Mouse (Mus musculus) brown adipose tissue, adult 24 weeks (tissue): Measurements from ENCODE around the gene Olfr507. TPM values are rescaled to one million over a fixed set of nuclear protein-coding genes. Genes with fewer than 3 reads are reported as not detected.
"Not testable (repeated sequence)": the region's sequence is repeated elsewhere in the genome, so short reads cannot be mapped to it uniquely, and the experiment has no call there.

Source experiments
- H3K27ac ChIP-seq: fragments of 200-500 bp; replicated peaks from 2 replicates; pipeline ENCODE4 v1.5.1; 2012; ENCODE audit warnings: low read depth, mild to moderate bottlenecking, low read length
- H3K4me1 ChIP-seq: fragments of 200-500 bp; 2 replicates; pipeline ENCODE4 v1.6.1; 2012; ENCODE audit warnings: low read length, mixed read lengths; ENCODE audit not compliant: control insufficient read depth, insufficient read depth, insufficient read length
- H3K4me3 ChIP-seq: fragments of 200-500 bp; 2 replicates; pipeline ENCODE4 v1.5.1; 2012; ENCODE audit warnings: low read depth, mild to moderate bottlenecking, low read length, moderate library complexity; ENCODE audit not compliant: insufficient read depth
- polyA plus RNA-seq: library from polyadenylated mRNA; stranded (reverse); fragments of >200 nt; gene quantifications from 2 replicates; pipeline ENCODE4 v1.2.4, GENCODE M21; 2012; ENCODE audit not compliant: missing spikeins, insufficient read depth, insufficient read length

The Olfr507 gene
- polyA plus RNA-seq, result not detected in 2 replicates

DNA sequence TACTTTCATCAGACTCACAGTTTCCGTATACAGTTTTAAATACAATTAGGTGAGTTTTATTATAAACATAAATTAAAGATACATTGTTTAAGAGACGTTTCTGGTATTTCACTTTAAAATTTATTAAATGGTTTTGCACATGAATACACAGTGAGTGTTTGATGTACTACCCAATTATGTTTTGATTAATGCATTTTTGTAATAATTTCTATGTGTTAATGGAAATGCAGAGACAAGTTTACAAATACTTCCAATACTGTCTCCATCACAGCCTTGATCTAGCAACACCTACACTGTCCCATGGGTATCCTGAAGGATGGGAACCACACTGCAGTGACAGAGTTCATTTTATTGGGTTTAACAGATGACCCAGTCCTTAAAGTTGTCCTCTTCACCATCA, at the start of gene Olfr507:
Olfr507 (plus strand) TSS at position 301 of the 400 bp plus-strand sequence.
- Histone ChIP-seq H3K4me1 (no peaks in the 10 kb centered on the region), H3K4me3 (no peak within 1 kb of the TSS)

DNA sequence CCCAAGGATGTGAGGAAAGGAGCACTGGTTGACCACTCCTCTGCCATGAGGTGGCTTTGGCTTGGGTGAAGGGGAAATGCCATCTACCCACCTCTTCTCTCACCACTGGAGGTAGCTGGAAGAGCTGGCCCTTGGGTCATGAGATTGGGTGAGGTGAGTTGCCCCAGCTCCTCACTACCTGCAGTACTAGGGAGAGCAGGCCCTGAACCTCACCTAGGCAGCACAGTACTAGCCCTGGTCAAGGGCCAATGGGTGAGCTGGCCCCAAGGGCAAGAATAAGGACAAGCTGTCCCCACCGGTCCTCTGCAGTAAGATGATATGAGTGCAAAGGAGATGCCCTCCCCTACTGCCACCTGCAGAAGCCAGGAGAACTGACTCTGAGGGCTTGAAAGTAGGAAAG, 31.8 kb upstream of the Olfr507 start:
- Histone ChIP-seq H3K4me1 (no peaks in the 10 kb centered on the region), H3K4me3 (no peak overlapping the region), H3K27ac (no peak overlapping the region)

More for the DNA sequence above, at the start of gene Olfr507:
- H3K27ac ChIP-seq, result no peak within 1 kb of the TSS

DNA sequence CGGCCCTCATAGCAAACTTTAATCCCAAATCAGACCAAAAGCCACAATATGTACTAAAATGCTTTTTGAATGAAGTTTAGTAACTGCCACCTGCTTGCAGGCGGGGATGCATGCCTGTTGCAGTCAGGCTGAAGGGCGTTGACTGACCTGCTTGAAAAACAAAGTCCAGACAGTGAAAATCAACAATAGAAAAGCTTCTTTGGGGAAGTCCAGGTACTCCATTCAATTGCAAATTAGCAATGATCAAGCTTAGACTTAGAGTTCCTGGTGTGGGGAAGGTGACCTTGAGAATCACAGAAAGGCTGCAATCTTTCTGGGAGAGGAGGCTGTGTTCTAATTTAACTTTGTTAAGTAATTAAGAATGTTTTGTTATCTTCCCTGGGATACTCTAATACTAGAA, 19.7 kb upstream of the Olfr507 start:
- not testable (repeated sequence) for H3K27ac ChIP-seq, H3K4me1 ChIP-seq, H3K4me3 ChIP-seq

DNA sequence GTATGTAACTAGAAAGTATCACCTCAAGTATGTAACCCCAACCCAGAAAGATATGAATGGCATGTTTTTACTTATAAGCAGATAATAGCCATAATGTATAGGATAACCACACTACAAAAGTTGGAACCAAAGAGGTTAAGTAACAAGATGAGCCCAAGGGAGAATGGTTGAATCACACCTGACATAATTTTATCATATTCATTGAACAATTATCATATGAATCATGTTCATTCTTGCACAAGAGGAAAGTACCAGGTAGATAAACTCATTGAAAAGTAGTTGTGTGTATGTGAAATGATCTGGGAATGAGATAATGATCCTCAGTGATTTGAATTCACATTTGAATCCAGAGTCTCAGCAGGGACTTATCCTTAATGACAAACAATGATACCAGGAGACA, 11.1 kb upstream of the Olfr507 start, which contains the start of gene Olfr506:
Olfr506 (plus strand) TSS at position 301 of the 400 bp plus-strand sequence.
- Histone ChIP-seq H3K27ac (no peak within 1 kb of the TSS), H3K4me3 (no peak within 1 kb of the TSS), H3K4me1 (no peaks in the 10 kb centered on the region)

- Histone ChIP-seq H3K4me3 (no peak overlapping the region), H3K4me1 (no peaks in the 10 kb centered on the region), H3K27ac (no peak overlapping the region)
These were observed 7.5 kb upstream of the Olfr507 start for GRCm38 (mm10) chr7:108614110-108614509.

- H3K27ac ChIP-seq, H3K4me1 ChIP-seq, H3K4me3 ChIP-seq: not testable (repeated sequence)
These were observed 4.8 kb upstream of the Olfr507 start for GRCm38 (mm10) chr7:108616781-108617180.

GRCm38 (mm10) chr7:108629694-108630093, 8.1 kb downstream of the Olfr507 start, which contains the start of gene Olfr508:
Gene Olfr508 (plus strand): TSS chr7:108629994.
- Histone ChIP-seq H3K4me3 (no peak within 1 kb of the TSS), H3K27ac (no peak within 1 kb of the TSS), H3K4me1 (no peaks in the 10 kb centered on the region)

DNA sequence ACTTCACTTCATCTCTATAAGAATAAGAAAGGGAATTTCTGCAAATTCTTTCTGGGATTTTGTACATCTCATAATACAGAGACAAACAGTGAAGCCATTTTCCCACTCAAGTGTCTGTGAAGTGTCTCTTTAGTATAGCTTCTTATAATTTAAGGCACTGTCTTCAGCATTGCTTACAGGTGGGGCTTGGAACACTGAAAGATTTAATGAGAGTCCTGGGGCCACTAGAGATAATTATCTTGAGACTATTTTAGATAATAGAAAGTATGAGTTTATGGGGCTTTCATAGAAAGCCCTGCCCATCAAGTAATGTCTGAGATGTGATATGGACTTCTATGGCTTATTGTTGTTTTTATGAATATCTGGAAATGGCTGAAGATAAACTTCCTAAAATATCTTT, 30.2 kb downstream of the Olfr507 start, which contains the start of gene Olfr509:
Olfr509 (minus strand) TSS at position 101 of the 400 bp plus-strand sequence.
- H3K4me3 ChIP-seq, result no peak within 1 kb of the TSS
- no peaks in the 10 kb centered on the region for H3K4me1 ChIP-seq
- no peak within 1 kb of the TSS for H3K27ac ChIP-seq

GRCm38 (mm10) chr7:108662419-108662818, 40.8 kb downstream of the Olfr507 start:
- no peaks in the 10 kb centered on the region for H3K4me1 ChIP-seq
- no peak overlapping the region for H3K27ac ChIP-seq
- H3K4me3 ChIP-seq, result no peak overlapping the region

GRCm38 (mm10) chr7:108666118-108666517, 44.5 kb downstream of the Olfr507 start, which contains the start of gene Olfr510:
Gene Olfr510 (plus strand): TSS chr7:108666418.
- no peak within 1 kb of the TSS for H3K27ac ChIP-seq
- H3K4me3 ChIP-seq, result no peak within 1 kb of the TSS
- no peaks in the 10 kb centered on the region for H3K4me1 ChIP-seq

DNA sequence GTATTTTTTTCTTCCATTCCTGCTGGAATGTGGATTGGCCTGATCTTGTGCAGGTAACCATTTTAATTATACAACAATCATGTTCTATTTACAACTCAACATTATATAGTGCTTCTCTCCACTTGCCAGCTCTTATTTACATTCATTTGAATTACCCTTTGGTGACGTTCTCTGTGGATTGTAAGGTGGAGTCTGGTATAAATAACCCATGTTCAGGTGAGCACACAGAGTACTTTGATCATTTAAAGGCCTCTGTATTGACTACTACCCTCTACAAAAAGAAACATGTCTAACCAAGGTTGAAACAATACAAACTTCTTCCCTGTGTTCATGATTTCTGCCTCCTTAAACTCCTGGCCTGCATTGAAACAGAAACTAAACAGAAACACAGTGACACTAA, 49.4 kb downstream of the Olfr507 start:
- no peaks in the 10 kb centered on the region for H3K4me1 ChIP-seq
- H3K27ac ChIP-seq, result no peak overlapping the region
- H3K4me3 ChIP-seq, result no peak overlapping the region

Other genes with a start within 250 kb of the Olfr507 start
- gene Olfr495, start 228.6 kb upstream of the Olfr507 start, polyA plus RNA-seq, result not detected in 2 replicates
- gene Olfr497, start 201.4 kb upstream of the Olfr507 start, polyA plus RNA-seq, result not detected in 2 replicates
- gene Olfr498, start 156.5 kb upstream of the Olfr507 start, polyA plus RNA-seq, result not detected in 2 replicates
- gene Olfr502, start 96.7 kb upstream of the Olfr507 start, polyA plus RNA-seq, result not detected in 2 replicates
- gene Olfr503, start 77.3 kb upstream of the Olfr507 start, polyA plus RNA-seq, result not detected in 2 replicates
- gene Olfr504, start 56.0 kb upstream of the Olfr507 start, polyA plus RNA-seq, result not detected in 2 replicates
- not detected in 2 replicates for gene Olfr506, start 11.0 kb upstream of the Olfr507 start, polyA plus RNA-seq
- not detected in 2 replicates for gene Olfr508, start 8.2 kb downstream of the Olfr507 start, polyA plus RNA-seq
- gene Olfr509, start 30.1 kb downstream of the Olfr507 start, polyA plus RNA-seq, result not detected in 2 replicates
- gene Olfr510, start 44.6 kb downstream of the Olfr507 start, polyA plus RNA-seq, result not detected in 2 replicates
- not detected in 2 replicates for gene Olfr512, start 91.5 kb downstream of the Olfr507 start, polyA plus RNA-seq
- gene Olfr513, start 129.2 kb downstream of the Olfr507 start, polyA plus RNA-seq, result not detected in 2 replicates
- gene Olfr514, start 204.2 kb downstream of the Olfr507 start, polyA plus RNA-seq, result not detected in 2 replicates
- gene Olfr516, start 228.7 kb downstream of the Olfr507 start, polyA plus RNA-seq, result not detected in 2 replicates